Mouse (Mus musculus): ENCODE measurements at regions not wholly inside any gene's neighbourhood (a gene's known extent, or its start where the extent isn't known, plus 50 kb on each side); places are given as distances from the start of the nearest gene placed in this dataset.

DNA sequence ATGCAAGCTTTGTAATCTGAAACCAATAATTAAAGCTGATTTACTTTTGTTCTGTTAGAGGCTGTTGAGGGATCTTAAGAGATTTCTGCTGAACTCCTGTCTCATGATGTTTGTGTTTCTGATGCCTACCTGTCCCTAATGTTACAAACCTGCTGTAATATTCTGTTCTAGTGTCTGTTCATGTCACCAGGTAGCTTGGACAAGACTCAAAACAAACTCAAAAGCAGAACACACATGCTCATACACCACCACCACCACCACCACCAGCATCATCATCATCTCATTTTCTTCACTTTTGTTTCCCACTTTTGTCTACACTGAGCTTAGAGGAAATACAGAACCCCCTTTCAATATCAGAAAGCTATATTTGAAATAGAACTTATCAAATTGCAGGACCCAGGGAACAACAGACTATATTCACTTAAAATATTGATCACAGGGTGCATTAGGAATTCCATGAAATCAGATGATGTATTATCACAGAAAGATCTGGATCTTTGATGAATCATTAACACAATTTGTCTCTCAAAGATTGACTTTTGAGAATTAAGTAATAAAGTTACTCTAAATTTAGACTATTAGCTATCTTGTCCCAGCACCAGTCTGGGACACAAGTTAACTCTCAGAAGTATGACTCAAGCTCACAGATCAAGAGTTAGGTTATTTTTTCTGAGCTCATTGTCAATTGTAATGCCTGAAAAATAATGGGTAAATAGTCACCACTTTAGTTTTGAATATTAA is 521.0 kb downstream of the 1190002N15Rik start:
- no peak overlapping the region for H3K4me2 ChIP-seq (ENCODE audit: low read depth, low read length)
- H3K27me3 ChIP-seq (ENCODE audit: control insufficient read depth, insufficient read depth, low read depth, low read length): no peaks in the 10 kb centered on the region
- ATAC-seq (ENCODE audit: low read depth): no peak
- H3K9me3 ChIP-seq (replicated peaks; ENCODE audit: control insufficient read depth, low read length): no peaks in the 10 kb centered on the region
- H3K4me3 ChIP-seq (ENCODE audit: low read depth, low read length): no peak overlapping the region
- H3K9ac ChIP-seq (ENCODE audit: low read depth, low read length): no peak overlapping the region
- H3K36me3 ChIP-seq (ENCODE audit: control insufficient read depth, insufficient read depth): no peaks in the 10 kb centered on the region
- no peaks in the 10 kb centered on the region for H3K4me1 ChIP-seq (ENCODE audit: control insufficient read depth, low read depth, low read length)
- H3K27ac ChIP-seq (ENCODE audit: low read length): no peak overlapping the region

DNA sequence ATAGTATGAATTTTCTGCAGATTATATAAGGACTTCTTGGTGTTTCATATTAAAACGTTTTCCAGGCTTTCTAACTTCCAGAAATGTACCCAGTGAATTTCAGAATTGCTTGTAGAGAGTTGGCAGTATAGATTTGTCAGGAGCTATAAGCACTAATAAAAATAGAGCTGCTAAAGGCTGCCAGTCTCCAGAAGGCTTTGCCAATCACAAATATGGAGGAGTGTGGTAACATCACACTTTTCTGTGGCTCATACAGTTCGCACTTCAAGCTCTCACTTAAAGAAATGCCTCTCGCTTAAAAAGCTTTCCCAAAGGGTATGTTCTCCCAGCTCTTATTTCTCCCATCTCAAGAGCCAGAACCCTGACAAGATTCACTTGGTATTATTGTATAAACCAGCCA is 545.7 kb downstream of the 1190002N15Rik start:
- Histone ChIP-seq H3K4me3 (ENCODE audit: low read depth, low read length) (no peak overlapping the region), H3K36me3 (ENCODE audit: control insufficient read depth, insufficient read depth) (no peaks in the 10 kb centered on the region), H3K27me3 (ENCODE audit: control insufficient read depth, insufficient read depth, low read depth, low read length) (no peaks in the 10 kb centered on the region), H3K9ac (ENCODE audit: low read depth, low read length) (no peak overlapping the region), H3K4me1 (ENCODE audit: control insufficient read depth, low read depth, low read length) (no peaks in the 10 kb centered on the region), H3K9me3 (replicated peaks; ENCODE audit: control insufficient read depth, low read length) (no peaks in the 10 kb centered on the region), H3K27ac (ENCODE audit: low read length) (no peak overlapping the region), H3K4me2 (ENCODE audit: low read depth, low read length) (no peak overlapping the region)
- no peak for ATAC-seq (ENCODE audit: low read depth)
- WGBS (ENCODE audit: insufficient replicate concordance): 38% methylated on average over 3 of the region's 3 CpGs

DNA sequence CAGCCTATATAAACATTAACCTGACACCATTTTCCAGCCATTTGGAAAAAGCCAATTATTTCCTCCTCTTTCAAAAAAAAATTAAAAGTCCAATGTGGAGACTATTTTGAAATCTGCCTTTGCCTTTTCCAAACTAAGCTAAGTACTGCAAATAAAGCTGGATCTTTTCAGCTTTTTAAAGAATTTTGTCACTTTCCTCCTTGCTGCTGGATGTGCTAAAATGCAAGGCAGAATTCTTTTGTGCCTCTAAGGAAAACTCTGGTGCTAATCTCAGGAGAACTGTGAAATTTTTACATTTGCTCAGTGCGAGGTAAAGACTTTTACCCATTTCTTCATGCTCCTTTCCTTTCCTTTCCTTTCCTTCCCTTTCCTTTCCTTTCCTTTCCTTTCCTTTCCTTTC is 546.7 kb downstream of the 1190002N15Rik start:
- WGBS (ENCODE audit: insufficient replicate concordance): 43% methylated on average over 1 of the region's 1 CpGs
- Histone ChIP-seq H3K4me2 (ENCODE audit: low read depth, low read length) (no peak overlapping the region), H3K9me3 (replicated peaks; ENCODE audit: control insufficient read depth, low read length) (no peaks in the 10 kb centered on the region), H3K4me3 (ENCODE audit: low read depth, low read length) (no peak overlapping the region), H3K27ac (ENCODE audit: low read length) (no peak overlapping the region), H3K27me3 (ENCODE audit: control insufficient read depth, insufficient read depth, low read depth, low read length) (no peaks in the 10 kb centered on the region), H3K36me3 (ENCODE audit: control insufficient read depth, insufficient read depth) (no peaks in the 10 kb centered on the region), H3K9ac (ENCODE audit: low read depth, low read length) (no peak overlapping the region), H3K4me1 (ENCODE audit: control insufficient read depth, low read depth, low read length) (no peaks in the 10 kb centered on the region)
- ATAC-seq (ENCODE audit: low read depth): no peak

DNA sequence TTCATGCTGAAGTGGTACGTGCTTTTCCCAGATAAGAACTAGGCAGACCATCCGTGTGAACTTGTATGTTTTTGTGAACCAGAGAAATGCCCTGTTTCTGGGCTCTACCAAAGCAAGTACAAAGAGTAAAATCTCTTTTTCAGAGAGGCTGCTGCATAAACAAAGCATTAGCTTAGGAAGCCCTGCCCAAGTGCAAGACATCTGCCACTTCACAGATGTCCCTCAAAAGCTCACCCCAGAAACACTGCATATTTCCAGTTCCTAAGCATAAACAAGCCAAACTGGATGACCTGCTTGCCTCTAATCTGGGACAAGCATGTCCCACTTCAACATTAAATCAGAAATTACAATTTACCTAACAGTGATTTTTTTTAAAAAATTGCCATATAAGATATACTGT is 556.7 kb downstream of the 1190002N15Rik start:
- H3K9ac ChIP-seq (ENCODE audit: low read depth, low read length): no peak overlapping the region
- no peaks in the 10 kb centered on the region for H3K36me3 ChIP-seq (ENCODE audit: control insufficient read depth, insufficient read depth)
- no peak overlapping the region for H3K4me2 ChIP-seq (ENCODE audit: low read depth, low read length)
- ATAC-seq (ENCODE audit: low read depth): no peak
- no peaks in the 10 kb centered on the region for H3K4me1 ChIP-seq (ENCODE audit: control insufficient read depth, low read depth, low read length)
- H3K27me3 ChIP-seq (ENCODE audit: control insufficient read depth, insufficient read depth, low read depth, low read length): no peaks in the 10 kb centered on the region
- H3K4me3 ChIP-seq (ENCODE audit: low read depth, low read length): no peak overlapping the region
- H3K9me3 ChIP-seq (replicated peaks; ENCODE audit: control insufficient read depth, low read length): no peaks in the 10 kb centered on the region
- H3K27ac ChIP-seq (ENCODE audit: low read length): no peak overlapping the region
- 48% methylated on average over 2 of the region's 2 CpGs for WGBS (ENCODE audit: insufficient replicate concordance)

DNA sequence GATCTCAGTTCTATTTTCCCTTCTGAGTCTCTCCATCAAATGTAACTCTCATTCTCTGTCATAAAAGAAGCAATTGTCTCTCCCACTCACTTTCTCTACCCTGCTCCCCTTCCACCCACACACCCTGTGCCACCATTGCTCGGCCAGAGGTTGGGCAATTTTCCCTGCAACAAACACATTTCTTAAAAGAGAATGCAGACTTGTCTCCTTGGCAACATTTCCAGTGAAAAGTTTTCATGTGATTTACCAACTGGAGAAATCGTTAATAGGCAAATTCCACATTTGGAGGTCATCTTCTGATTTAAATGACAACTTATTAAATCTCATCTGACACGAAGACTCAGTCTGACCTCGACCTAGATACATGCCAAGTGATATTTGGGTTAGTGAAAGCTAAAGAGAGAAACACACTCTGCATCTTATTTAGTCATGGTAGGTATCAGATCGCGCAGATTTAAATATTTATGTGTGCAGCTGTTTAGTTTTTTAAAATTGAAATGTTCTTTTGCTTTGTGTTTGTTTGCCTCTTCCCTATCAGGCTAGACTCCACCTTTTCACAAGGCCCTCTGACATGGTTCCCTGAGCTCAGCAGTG is 568.1 kb downstream of the 1190002N15Rik start:
- H3K4me1 ChIP-seq (ENCODE audit: control insufficient read depth, low read depth, low read length): no peaks in the 10 kb centered on the region
- no peak overlapping the region for H3K9ac ChIP-seq (ENCODE audit: low read depth, low read length)
- H3K9me3 ChIP-seq (replicated peaks; ENCODE audit: control insufficient read depth, low read length): no peaks in the 10 kb centered on the region
- no peaks in the 10 kb centered on the region for H3K36me3 ChIP-seq (ENCODE audit: control insufficient read depth, insufficient read depth)
- 66% methylated on average over 6 of the region's 6 CpGs for WGBS (ENCODE audit: insufficient replicate concordance)
- ATAC-seq (ENCODE audit: low read depth): no peak
- no peaks in the 10 kb centered on the region for H3K27me3 ChIP-seq (ENCODE audit: control insufficient read depth, insufficient read depth, low read depth, low read length)
- H3K4me3 ChIP-seq (ENCODE audit: low read depth, low read length): no peak overlapping the region
- H3K4me2 ChIP-seq (ENCODE audit: low read depth, low read length): no peak overlapping the region
- H3K27ac ChIP-seq (ENCODE audit: low read length): no peak overlapping the region

DNA sequence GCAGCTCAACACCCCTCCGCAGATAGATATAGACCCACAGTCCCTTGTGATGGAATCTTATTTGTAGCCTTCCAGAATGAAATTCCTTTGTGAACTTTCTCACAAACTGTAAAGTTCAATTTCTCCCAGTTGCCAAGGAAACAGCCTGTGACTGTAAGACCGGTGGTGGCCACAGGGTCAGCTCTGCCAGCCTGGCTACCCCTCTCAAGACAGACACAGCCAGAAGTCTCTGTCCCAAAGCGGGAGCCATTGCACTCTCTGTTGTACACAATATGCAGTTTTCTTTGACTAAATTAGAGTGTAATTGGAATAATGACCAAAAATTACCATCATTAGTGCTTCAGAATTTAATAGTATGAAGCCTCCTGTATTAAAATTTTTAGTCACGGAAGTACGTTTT is 568.8 kb downstream of the 1190002N15Rik start:
- no peaks in the 10 kb centered on the region for H3K4me1 ChIP-seq (ENCODE audit: control insufficient read depth, low read depth, low read length)
- no peak overlapping the region for H3K27ac ChIP-seq (ENCODE audit: low read length)
- no peaks in the 10 kb centered on the region for H3K36me3 ChIP-seq (ENCODE audit: control insufficient read depth, insufficient read depth)
- WGBS (ENCODE audit: insufficient replicate concordance): 75% methylated on average over 5 of the region's 5 CpGs
- no peak for ATAC-seq (ENCODE audit: low read depth)
- H3K27me3 ChIP-seq (ENCODE audit: control insufficient read depth, insufficient read depth, low read depth, low read length): no peaks in the 10 kb centered on the region
- no peak overlapping the region for H3K4me3 ChIP-seq (ENCODE audit: low read depth, low read length)
- no peak overlapping the region for H3K9ac ChIP-seq (ENCODE audit: low read depth, low read length)
- no peaks in the 10 kb centered on the region for H3K9me3 ChIP-seq (replicated peaks; ENCODE audit: control insufficient read depth, low read length)
- no peak overlapping the region for H3K4me2 ChIP-seq (ENCODE audit: low read depth, low read length)

DNA sequence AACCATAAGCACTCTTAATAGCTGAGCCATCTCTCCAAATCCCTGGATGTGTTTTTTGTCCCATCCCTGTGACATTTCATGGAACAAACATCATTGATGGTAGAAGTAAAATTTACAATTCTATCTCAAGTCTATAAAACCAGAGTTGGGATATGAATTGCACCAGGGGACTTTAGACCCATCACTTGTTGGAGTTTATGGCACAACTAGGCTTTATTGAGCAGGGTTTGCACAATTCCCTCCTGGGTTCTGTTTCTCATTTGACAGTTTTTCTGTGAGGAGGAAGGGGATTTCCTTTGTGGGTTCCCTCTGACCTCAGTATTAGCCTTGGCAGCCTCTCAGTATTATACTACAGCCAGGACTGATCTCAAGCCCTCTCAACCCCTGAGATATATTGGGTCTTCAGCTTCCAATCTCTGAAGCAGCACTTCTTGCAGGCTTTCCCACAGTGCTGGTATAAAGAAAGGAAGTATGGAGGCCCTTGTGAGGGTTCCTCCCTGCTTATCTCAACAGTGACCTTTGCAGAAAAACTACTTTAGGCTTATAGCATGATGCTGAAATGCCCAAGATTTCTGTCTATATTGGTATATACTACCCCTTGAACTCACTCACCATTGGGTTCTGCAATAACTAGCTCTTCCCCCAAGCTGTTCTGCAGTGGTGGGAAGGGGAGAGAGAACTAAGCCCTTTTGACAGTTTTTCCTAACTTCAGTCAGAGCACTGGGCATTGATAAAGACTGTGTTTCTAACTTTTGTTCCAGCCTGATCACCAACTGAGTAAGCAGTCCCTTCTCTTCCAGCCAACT is 582.4 kb downstream of the 1190002N15Rik start:
- Histone ChIP-seq H3K36me3 (ENCODE audit: control insufficient read depth, insufficient read depth) (no peaks in the 10 kb centered on the region), H3K9me3 (replicated peaks; ENCODE audit: control insufficient read depth, low read length) (no peaks in the 10 kb centered on the region), H3K27me3 (ENCODE audit: control insufficient read depth, insufficient read depth, low read depth, low read length) (no peaks in the 10 kb centered on the region), H3K27ac (ENCODE audit: low read length) (no peak overlapping the region), H3K4me2 (ENCODE audit: low read depth, low read length) (no peak overlapping the region), H3K9ac (ENCODE audit: low read depth, low read length) (no peak overlapping the region), H3K4me3 (ENCODE audit: low read depth, low read length) (no peak overlapping the region), H3K4me1 (ENCODE audit: control insufficient read depth, low read depth, low read length) (no peaks in the 10 kb centered on the region)
- ATAC-seq (ENCODE audit: low read depth): no peak

DNA sequence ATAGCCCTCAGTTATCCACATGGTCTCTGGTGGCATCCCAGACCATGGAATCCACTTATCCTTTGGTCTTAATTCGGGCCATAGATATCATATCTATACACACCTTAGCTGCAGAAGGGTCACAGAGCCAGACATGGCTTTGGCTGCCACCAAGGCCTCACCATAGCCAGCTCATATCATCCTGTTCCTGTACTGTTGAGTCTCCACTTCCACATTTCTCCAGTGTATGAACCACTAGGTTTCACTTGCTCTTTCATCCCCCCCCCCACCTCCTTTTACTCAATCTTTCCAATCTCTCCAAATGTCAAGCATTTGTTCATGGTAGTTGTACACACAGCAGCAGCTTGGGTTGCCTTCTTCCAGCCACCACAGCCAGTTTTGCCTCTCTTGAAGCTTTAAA is 589.2 kb downstream of the 1190002N15Rik start:
- 50% methylated on average over 1 of the region's 1 CpGs for WGBS (ENCODE audit: insufficient replicate concordance)
- Histone ChIP-seq H3K27me3 (ENCODE audit: control insufficient read depth, insufficient read depth, low read depth, low read length) (no peaks in the 10 kb centered on the region), H3K9me3 (replicated peaks; ENCODE audit: control insufficient read depth, low read length) (no peaks in the 10 kb centered on the region), H3K9ac (ENCODE audit: low read depth, low read length) (no peak overlapping the region), H3K4me2 (ENCODE audit: low read depth, low read length) (no peak overlapping the region), H3K4me3 (ENCODE audit: low read depth, low read length) (no peak overlapping the region), H3K36me3 (ENCODE audit: control insufficient read depth, insufficient read depth) (no peaks in the 10 kb centered on the region), H3K4me1 (ENCODE audit: control insufficient read depth, low read depth, low read length) (no peaks in the 10 kb centered on the region), H3K27ac (ENCODE audit: low read length) (no peak overlapping the region)
- ATAC-seq (ENCODE audit: low read depth): no peak

DNA sequence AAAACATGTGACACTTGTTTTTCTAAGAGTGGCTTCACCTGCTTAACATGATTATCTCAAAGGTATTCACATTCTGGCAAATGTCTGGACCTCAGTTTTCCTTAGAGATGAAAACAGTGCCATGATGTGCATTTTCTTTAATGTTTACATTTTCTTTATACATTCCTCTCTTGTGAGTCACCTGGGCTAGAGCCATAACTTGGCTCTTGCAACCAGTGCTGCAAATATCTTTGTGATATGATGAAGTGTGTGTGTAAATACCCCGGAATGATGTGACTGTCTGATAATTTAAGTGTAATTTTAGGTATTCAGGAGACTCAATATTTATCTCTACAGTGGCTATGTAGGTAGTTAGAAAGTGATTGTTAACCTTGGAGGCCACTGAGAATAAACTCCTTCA is 590.8 kb downstream of the 1190002N15Rik start:
- 69% methylated on average over 1 of the region's 1 CpGs for WGBS (ENCODE audit: insufficient replicate concordance)
- H3K27ac ChIP-seq (ENCODE audit: low read length): no peak overlapping the region
- no peaks in the 10 kb centered on the region for H3K4me1 ChIP-seq (ENCODE audit: control insufficient read depth, low read depth, low read length)
- H3K4me2 ChIP-seq (ENCODE audit: low read depth, low read length): no peak overlapping the region
- H3K27me3 ChIP-seq (ENCODE audit: control insufficient read depth, insufficient read depth, low read depth, low read length): no peaks in the 10 kb centered on the region
- H3K4me3 ChIP-seq (ENCODE audit: low read depth, low read length): no peak overlapping the region
- no peaks in the 10 kb centered on the region for H3K36me3 ChIP-seq (ENCODE audit: control insufficient read depth, insufficient read depth)
- no peak for ATAC-seq (ENCODE audit: low read depth)
- no peak overlapping the region for H3K9ac ChIP-seq (ENCODE audit: low read depth, low read length)
- H3K9me3 ChIP-seq (replicated peaks; ENCODE audit: control insufficient read depth, low read length): no peaks in the 10 kb centered on the region

All from liver, embryonic 16.5 days (tissue).